Mouse (Mus musculus): ENCODE results near the gene Smco3. TPM values are rescaled to one million over a fixed set of nuclear protein-coding genes. Genes with fewer than 3 reads are reported as not detected.

Gene Smco3
- polyA plus RNA-seq (2015; fragmentation: Illumina TruSeq; extraction: RNeasy Lipid Tissue Mini Kit (QIAGEN cat#74804); ENCODE audit: low read depth, low replicate concordance), result 13.2 TPM

DNA sequence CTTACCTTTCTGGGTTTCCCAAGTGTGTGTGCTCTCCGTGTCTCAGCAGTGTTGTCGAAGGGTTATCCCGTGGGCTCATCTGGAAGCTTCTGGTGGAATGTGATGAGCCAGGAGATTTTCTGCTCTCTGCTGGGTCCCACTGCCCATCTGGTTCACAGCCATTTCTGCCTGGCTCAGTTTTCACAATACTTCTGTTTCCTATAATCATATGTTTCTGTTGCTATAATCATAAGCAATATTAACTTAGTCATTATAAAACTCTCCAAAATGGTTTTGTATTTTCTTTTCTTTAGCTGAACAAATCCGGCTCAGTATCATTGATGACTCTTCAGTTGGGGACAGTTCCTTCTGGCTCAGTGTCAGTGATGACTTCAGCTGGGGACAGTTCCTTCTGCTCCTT lies at the start of gene Smco3:
Smco3 (minus strand) TSS at position 101 of the 400 bp plus-strand sequence.

DNA sequence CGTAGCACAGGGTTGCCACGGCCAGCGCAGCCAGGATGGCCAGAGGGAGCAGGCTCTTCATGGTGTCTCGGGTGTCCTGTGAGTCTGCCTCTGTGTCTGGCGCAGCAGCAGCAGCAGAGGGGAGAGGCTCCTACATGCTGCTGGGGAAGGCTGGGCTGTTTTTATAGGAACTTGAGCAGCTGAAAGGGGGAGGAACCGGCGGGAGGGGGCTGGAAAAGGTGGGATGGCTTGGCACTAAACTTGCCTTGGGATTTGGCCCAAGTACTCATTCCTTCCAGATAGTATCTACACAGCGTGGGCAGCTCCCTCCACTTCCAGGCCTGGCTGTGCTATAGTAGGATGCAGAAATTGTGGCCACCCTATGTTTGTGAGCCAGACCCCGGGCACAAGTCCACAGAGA lies 40.4 kb upstream of the Smco3 start, which contains the start of gene Mgp:
Mgp (minus strand) TSS at position 154 of the 400 bp plus-strand sequence.

DNA sequence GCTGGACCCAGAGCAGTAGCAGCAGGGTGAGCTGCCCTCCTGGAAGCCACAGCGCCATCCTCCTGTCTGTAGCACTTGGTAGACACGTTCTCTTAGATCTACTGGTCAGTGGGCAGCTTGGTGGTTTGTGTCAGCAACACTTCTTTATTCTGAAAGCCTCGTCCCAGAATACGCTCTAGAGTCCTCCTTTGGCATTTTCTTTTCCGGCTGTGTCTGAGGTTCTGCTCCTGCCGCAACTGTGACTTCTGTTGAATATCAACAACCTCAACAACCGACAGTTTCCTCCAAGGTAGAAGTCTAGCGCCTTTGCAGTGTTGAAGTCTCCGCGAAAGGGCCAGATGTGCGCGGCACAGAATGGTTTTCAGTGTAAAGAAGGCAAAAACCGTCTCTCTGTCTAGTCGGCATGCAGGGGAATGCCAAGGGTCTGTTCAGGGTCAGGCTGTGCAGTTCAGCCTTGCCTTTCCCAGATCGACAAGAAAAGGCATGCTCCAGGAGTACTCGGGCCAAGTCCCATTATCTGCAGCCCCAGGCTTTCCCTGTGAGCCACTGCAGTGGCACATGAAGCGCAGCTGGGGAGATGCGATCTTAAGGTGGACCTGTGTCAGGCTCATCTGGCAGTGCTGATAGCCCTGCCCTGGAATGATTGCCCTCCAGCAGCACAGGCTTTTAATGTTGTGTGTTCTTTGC lies 22.1 kb upstream of the Smco3 start, which contains the start of gene Art4:
Art4 (minus strand) TSS at position 548 of the 687 bp plus-strand sequence.

DNA sequence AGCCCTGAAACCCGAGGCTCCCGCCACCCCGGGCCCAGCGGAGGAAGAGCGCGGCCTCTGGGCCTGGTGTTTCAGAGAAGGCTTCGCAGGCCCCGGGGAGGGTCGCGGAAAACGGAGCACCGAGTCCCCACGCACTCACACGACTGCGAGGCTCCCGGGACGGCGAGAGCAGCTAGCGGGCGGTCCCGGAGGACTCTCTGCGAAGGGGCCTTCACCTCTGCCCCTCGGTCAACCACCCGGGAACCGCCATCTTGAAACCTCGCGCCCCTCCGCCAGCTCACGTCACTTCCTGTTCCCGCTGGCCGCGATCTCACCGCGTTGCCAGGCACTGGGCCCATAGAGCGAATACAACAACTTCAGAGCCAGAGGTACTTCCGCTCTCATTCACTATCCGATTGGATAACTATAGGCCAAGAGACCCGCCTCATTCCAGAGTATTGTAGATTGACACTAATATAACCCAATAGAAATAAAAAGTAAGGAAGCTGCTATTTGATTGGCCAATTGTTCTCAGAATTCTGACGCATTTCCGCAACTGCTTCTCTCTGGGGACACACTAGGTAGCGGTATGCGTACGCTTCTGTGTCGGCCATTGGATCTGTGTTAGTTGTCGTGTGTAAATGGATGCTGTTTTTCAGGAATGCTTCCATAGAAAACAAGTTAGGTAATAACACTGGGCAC lies 7.2 kb downstream of the Smco3 start, which contains the start of gene Wbp11:
Wbp11 (minus strand) TSS at position 353 of the 681 bp plus-strand sequence.

DNA sequence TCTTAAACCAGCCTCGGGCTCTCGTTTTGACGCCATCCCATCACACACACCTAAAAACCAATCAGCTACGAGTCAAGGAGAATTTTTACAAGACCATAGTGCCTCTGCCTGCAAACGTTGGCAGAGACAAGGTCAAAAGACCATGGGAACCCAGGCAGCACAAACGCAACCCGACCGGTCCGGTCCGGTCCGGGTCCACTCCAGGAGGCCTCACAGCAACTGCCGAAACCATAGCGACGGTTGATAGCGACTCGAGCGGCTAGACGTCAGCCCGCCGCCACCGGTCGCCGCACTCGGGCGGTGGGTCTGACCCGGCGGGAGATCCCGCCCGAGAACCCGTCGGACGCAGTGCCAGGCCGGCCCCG lies 7.8 kb downstream of the Smco3 start, which contains the start of gene BC049715:
BC049715 (plus strand) TSS at position 111 of the 365 bp plus-strand sequence.

DNA sequence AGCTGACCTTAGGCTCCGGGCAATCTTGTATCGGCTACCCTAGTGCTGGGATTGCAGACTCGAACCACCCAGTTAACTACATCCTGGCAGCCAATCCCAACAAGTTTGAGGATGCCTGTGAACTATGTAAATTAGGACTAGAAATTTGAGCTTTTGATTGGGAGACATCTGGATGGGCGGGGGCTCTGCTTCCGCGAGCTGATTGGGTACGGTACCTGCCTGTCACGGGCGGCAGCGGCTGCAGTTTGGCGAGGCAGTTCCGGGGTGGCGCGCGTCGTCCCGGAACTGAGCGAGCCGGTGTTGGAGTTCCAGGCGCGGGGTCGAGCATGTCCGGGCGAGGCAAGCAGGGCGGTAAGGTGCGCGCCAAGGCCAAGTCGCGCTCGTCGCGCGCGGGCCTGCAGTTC lies 27.2 kb downstream of the Smco3 start, which contains the start of gene H2afj:
H2afj (plus strand) TSS at position 231 of the 404 bp plus-strand sequence.

DNA sequence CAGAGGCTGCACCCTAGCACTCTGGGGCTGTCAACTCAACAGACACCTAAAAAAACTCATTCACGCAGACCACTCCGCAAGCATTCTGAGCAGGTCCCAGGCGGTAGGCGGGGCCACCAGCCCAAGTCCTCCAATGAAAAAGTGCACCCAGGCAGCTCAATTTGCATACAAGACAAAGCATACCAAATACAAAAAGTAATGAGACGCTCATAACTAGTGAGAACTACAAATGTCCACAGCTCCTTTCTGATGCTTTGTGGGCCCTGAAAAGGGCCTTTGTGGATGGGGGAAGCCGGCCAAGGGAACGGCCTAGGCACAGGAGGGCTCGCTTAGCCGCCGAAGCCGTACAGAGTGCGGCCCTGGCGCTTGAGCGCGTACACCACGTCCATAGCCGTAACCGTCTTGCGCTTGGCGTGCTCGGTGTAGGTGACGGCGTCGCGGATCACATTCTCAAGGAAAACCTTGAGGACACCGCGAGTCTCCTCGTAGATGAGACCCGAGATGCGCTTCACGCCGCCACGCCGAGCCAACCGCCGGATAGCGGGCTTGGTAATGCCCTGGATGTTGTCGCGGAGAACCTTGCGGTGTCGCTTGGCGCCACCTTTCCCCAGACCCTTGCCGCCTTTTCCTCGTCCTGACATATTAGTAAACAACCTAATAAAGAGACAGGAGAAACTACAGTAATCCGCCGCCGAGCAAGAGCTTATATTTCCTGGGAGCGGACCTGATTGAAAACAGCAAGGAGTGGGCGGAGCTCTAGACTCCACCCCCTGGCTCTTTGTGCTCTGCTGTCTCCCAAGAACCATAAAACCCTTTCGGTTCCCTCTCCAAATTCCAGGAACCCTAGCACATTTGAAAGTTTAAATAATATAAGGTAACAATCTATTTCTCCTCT lies 31.3 kb downstream of the Smco3 start, which contains the start of gene Hist4h4:
Hist4h4 (minus strand) TSS at position 677 of the 895 bp plus-strand sequence.

DNA sequence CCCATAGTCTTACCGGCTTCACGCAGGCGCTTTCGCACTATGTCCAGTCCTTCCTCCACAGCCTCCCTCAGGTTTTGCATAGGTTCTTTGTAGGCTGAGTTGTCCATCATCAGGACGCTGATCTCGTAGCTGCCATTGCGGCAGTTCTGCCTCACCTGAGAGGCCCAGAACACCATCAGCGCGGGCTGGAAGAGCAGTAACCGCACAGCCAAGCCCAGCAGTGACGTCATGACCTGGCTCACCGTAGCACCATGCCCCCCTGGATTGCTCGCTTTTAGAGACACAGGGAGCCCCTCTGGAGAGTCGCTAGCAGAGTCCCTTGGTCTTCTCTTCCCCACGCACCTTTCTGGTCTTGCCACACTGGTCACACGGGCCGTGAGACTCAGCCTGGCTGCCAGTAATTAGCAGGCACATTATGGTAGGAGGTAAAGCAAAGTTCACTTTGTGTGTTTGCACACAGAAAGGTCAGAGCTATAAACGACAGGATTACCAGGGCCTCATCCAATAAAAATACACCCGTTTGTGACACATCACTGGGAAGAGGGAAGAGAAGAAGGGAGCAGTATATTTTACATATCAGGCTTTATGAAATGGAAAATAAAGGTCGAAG lies 53.8 kb downstream of the Smco3 start, which contains the start of gene Gucy2c:
Gucy2c (minus strand) TSS at position 389 of the 610 bp plus-strand sequence.

Other genes starting within 250 kb of the Smco3 start
- gene Plbd1, start 173.5 kb downstream of the Smco3 start, polyA plus RNA-seq (2015; fragmentation: Illumina TruSeq; extraction: RNeasy Lipid Tissue Mini Kit (QIAGEN cat#74804); ENCODE audit: low read depth, low replicate concordance), result 0.37 TPM
- 0.48 TPM for gene Gucy2c, start 53.7 kb downstream of the Smco3 start, polyA plus RNA-seq (2015; fragmentation: Illumina TruSeq; extraction: RNeasy Lipid Tissue Mini Kit (QIAGEN cat#74804); ENCODE audit: low read depth, low replicate concordance)
- gene Hist4h4, start 31.0 kb downstream of the Smco3 start, polyA plus RNA-seq (2015; fragmentation: Illumina TruSeq; extraction: RNeasy Lipid Tissue Mini Kit (QIAGEN cat#74804); ENCODE audit: low read depth, low replicate concordance), result not detected
- 38.7 TPM for gene H2afj, start 27.2 kb downstream of the Smco3 start, polyA plus RNA-seq (2015; fragmentation: Illumina TruSeq; extraction: RNeasy Lipid Tissue Mini Kit (QIAGEN cat#74804); ENCODE audit: low read depth, low replicate concordance)
- 1.6 TPM for gene BC049715, start 7.8 kb downstream of the Smco3 start, polyA plus RNA-seq (2015; fragmentation: Illumina TruSeq; extraction: RNeasy Lipid Tissue Mini Kit (QIAGEN cat#74804); ENCODE audit: low read depth, low replicate concordance)
- 60.9 TPM for gene Wbp11, start 7.2 kb downstream of the Smco3 start, polyA plus RNA-seq (2015; fragmentation: Illumina TruSeq; extraction: RNeasy Lipid Tissue Mini Kit (QIAGEN cat#74804); ENCODE audit: low read depth, low replicate concordance)
- gene Art4, start 22.3 kb upstream of the Smco3 start, polyA plus RNA-seq (2015; fragmentation: Illumina TruSeq; extraction: RNeasy Lipid Tissue Mini Kit (QIAGEN cat#74804); ENCODE audit: low read depth, low replicate concordance), result 0.18 TPM
- gene Mgp, start 40.4 kb upstream of the Smco3 start, polyA plus RNA-seq (2015; fragmentation: Illumina TruSeq; extraction: RNeasy Lipid Tissue Mini Kit (QIAGEN cat#74804); ENCODE audit: low read depth, low replicate concordance), result 92.3 TPM
- gene Erp27, start 86.7 kb upstream of the Smco3 start, polyA plus RNA-seq (2015; fragmentation: Illumina TruSeq; extraction: RNeasy Lipid Tissue Mini Kit (QIAGEN cat#74804); ENCODE audit: low read depth, low replicate concordance), result 0.54 TPM
- gene Pde6h, start 88.4 kb upstream of the Smco3 start, polyA plus RNA-seq (2015; fragmentation: Illumina TruSeq; extraction: RNeasy Lipid Tissue Mini Kit (QIAGEN cat#74804); ENCODE audit: low read depth, low replicate concordance), result 2.7 TPM
- 29.8 TPM for gene Arhgdib, start 106.4 kb upstream of the Smco3 start, polyA plus RNA-seq (2015; fragmentation: Illumina TruSeq; extraction: RNeasy Lipid Tissue Mini Kit (QIAGEN cat#74804); ENCODE audit: low read depth, low replicate concordance)